Comparison of ENCODE assay signal across 19 mouse cellular contexts in genomic region chr2:132313568-132313967, GRCm38 (mm10). TPM values are rescaled to one million over a fixed set of nuclear protein-coding genes. Genes with fewer than 3 reads are reported as not detected.
DNase-seq lines count a peak whose midpoint lies in the region; ATAC-seq and TF ChIP-seq lines count a peak whose summit lies in the region.
"Had no signal": no experiment of that assay in that cellular context is flagged by ENCODE, and none has a peak within 500 bp of the region (broad histone marks: within the 10 kb centered on the region; RNA-seq: fewer than 3 reads in every experiment).

No protein-coding gene starts in this region.

- no peaks in the 10 kb centered on the region for H3K36me3 ChIP-seq in forebrain, embryonic 11.5 days (ENCODE audit: control insufficient read depth, insufficient read depth, low read length)
- H3K36me3 ChIP-seq in forebrain, postnatal 0 days (ENCODE audit: insufficient read depth): peaks cover 19% of the 10 kb centered on the region
- H3K36me3 ChIP-seq in liver, embryonic 13.5 days: no peaks in the 10 kb centered on the region
- H3K36me3 ChIP-seq in liver, postnatal 0 days (replicated peaks; ENCODE audit: insufficient read depth, low read length): no peaks in the 10 kb centered on the region; the same call in 1 of the 2 replicates
- peaks cover 34% of the 10 kb centered on the region for H3K36me3 ChIP-seq in hindbrain, embryonic 13.5 days
- H3K36me3 ChIP-seq in midbrain, embryonic 15.5 days (replicated peaks): peaks cover 6% of the 10 kb centered on the region; the same call in 1 of the 2 replicates

- no peak for TF ChIP-seq EP300 in liver, postnatal 0 days (IDR thresholded peaks at IDR 0.05; ENCODE audit: low read depth)

- H3K9me3 ChIP-seq in forebrain, embryonic 11.5 days (ENCODE audit: control insufficient read depth, low read length): no peaks in the 10 kb centered on the region
- no peaks in the 10 kb centered on the region for H3K9me3 ChIP-seq in forebrain, postnatal 0 days (ENCODE audit: low read length)
- no peaks in the 10 kb centered on the region for H3K9me3 ChIP-seq in liver, embryonic 13.5 days (replicated peaks)
- H3K9me3 ChIP-seq in liver, postnatal 0 days (ENCODE audit: low read length): no peaks in the 10 kb centered on the region
- H3K9me3 ChIP-seq in hindbrain, embryonic 13.5 days: no peaks in the 10 kb centered on the region
- H3K9me3 ChIP-seq in midbrain, embryonic 15.5 days: no peaks in the 10 kb centered on the region
- H3K9me3 ChIP-seq: embryonic facial prominence, embryonic 12.5 days; heart, embryonic 10.5 days had no signal

- H3K4me1 ChIP-seq in forebrain, embryonic 11.5 days (replicated peaks; ENCODE audit: control insufficient read depth, insufficient read depth, low read length): no peaks in the 10 kb centered on the region
- H3K4me1 ChIP-seq in forebrain, postnatal 0 days (ENCODE audit: insufficient read depth): no peaks in the 10 kb centered on the region
- H3K4me1 ChIP-seq in liver, embryonic 13.5 days (replicated peaks): no peaks in the 10 kb centered on the region
- H3K4me1 ChIP-seq in liver, postnatal 0 days (ENCODE audit: insufficient read depth): no peaks in the 10 kb centered on the region
- H3K4me1 ChIP-seq in hindbrain, embryonic 13.5 days (replicated peaks): no peaks in the 10 kb centered on the region
- no peaks in the 10 kb centered on the region; the same call in 1 of the 2 replicates for H3K4me1 ChIP-seq in midbrain, embryonic 15.5 days
- H3K4me1 ChIP-seq: embryonic facial prominence, embryonic 12.5 days; heart, embryonic 10.5 days had no signal

- no peak overlapping the region for H3K9ac ChIP-seq in forebrain, embryonic 11.5 days (ENCODE audit: low read length)
- H3K9ac ChIP-seq in forebrain, postnatal 0 days: no peak overlapping the region
- no peak overlapping the region for H3K9ac ChIP-seq in liver, embryonic 13.5 days
- H3K9ac ChIP-seq in liver, postnatal 0 days (replicated peaks): no peak overlapping the region
- no peak overlapping the region for H3K9ac ChIP-seq in hindbrain, embryonic 13.5 days
- H3K9ac ChIP-seq in midbrain, embryonic 15.5 days: no peak overlapping the region
- H3K9ac ChIP-seq: embryonic facial prominence, embryonic 12.5 days; liver, embryonic 14.5 days had no signal

- 100% methylated on average over 2 of the region's 2 CpGs for WGBS in forebrain, embryonic 11.5 days
- WGBS in forebrain, postnatal 0 days: 96% methylated on average over 2 of the region's 2 CpGs
- 78% methylated on average over 2 of the region's 2 CpGs for WGBS in liver, embryonic 13.5 days (ENCODE audit: insufficient replicate concordance)
- whole genome bisulfite sequencing in liver, postnatal 0 days (ENCODE audit: insufficient replicate concordance): 80% methylated on average over 2 of the region's 2 CpGs
- WGBS in hindbrain, embryonic 13.5 days: 100% methylated on average over 2 of the region's 2 CpGs
- WGBS in midbrain, embryonic 15.5 days: 100% methylated on average over 2 of the region's 2 CpGs

- H3K27ac ChIP-seq in forebrain, embryonic 11.5 days (ENCODE audit: low read depth, low read length): no peak overlapping the region
- no peak overlapping the region for H3K27ac ChIP-seq in forebrain, postnatal 0 days (ENCODE audit: low read depth, low read length)
- H3K27ac ChIP-seq in liver, embryonic 13.5 days: no peak overlapping the region
- no peak overlapping the region for H3K27ac ChIP-seq in liver, postnatal 0 days (ENCODE audit: low read depth)
- no peak overlapping the region for H3K27ac ChIP-seq in hindbrain, embryonic 13.5 days
- H3K27ac ChIP-seq in midbrain, embryonic 15.5 days: no peak overlapping the region
- H3K27ac ChIP-seq: embryonic facial prominence, embryonic 12.5 days; heart, embryonic 10.5 days; liver, embryonic 14.5 days had no signal

- H3K4me2 ChIP-seq in forebrain, embryonic 11.5 days (ENCODE audit: low read depth, low read length, severe bottlenecking): no peak overlapping the region
- no peak overlapping the region for H3K4me2 ChIP-seq in forebrain, postnatal 0 days (ENCODE audit: low read depth)
- H3K4me2 ChIP-seq in liver, embryonic 13.5 days: no peak overlapping the region
- H3K4me2 ChIP-seq in liver, postnatal 0 days (ENCODE audit: low read depth, low read length): no peak overlapping the region
- no peak overlapping the region for H3K4me2 ChIP-seq in hindbrain, embryonic 13.5 days
- H3K4me2 ChIP-seq in midbrain, embryonic 15.5 days: no peak overlapping the region
- H3K4me2 ChIP-seq: embryonic facial prominence, embryonic 12.5 days had no signal

- TF ChIP-seq CTCF in forebrain, postnatal 0 days (IDR thresholded peaks at IDR 0.05; ENCODE audit: low read depth): no peak
- TF ChIP-seq CTCF in liver, postnatal 0 days (IDR thresholded peaks at IDR 0.05; ENCODE audit: low read depth): no peak

- peak; percentile 42 for DNase-seq in forebrain, embryonic 11.5 days (ENCODE audit: low spot score)
- DNase-seq in forebrain, postnatal 0 days: no peak
- DNase-seq in liver, embryonic 13.5 days: no peak
- DNase-seq in liver, postnatal 0 days: no peak
- no peak for DNase-seq in Muller cell, postnatal 12 days (ENCODE audit: inconsistent ontology term)
- DNase-seq: adrenal gland, postnatal 14 days; cerebellum, adult 18-20 months; gastrocnemius, postnatal 36 days; heart, postnatal 14 days; layer of hippocampus, postnatal 36 days; lung, postnatal 10 days; right cerebral cortex, postnatal 4 days had no signal

- 0 out of 2 replicates have a peak, but pooled peaks have one; percentile 25 for ATAC-seq in forebrain, embryonic 11.5 days (replicated peaks; ENCODE audit: low FRiP score)
- ATAC-seq in forebrain, postnatal 0 days: no peak
- ATAC-seq in liver, embryonic 13.5 days (ENCODE audit: low read depth): peak; percentile 37; the same call in 1 of the 2 replicates
- ATAC-seq in liver, postnatal 0 days: no peak
- ATAC-seq in hindbrain, embryonic 13.5 days (ENCODE audit: low FRiP score): 0 out of 2 replicates have a peak, but pooled peaks have one; percentile 31
- ATAC-seq in midbrain, embryonic 15.5 days (replicated peaks): peak; percentile 15
- ATAC-seq in megakaryocyte-erythroid progenitor cell, adult 5-6 weeks (replicated peaks; ENCODE audit: low FRiP score, low TSS enrichment, poor library complexity, severe bottlenecking): no peak

- no peaks in the 10 kb centered on the region for H3K27me3 ChIP-seq in forebrain, embryonic 11.5 days (ENCODE audit: control insufficient read depth, insufficient read depth, low read length)
- H3K27me3 ChIP-seq in forebrain, postnatal 0 days (ENCODE audit: insufficient read depth, low read length): no peaks in the 10 kb centered on the region
- H3K27me3 ChIP-seq in liver, embryonic 13.5 days: no peaks in the 10 kb centered on the region
- no peaks in the 10 kb centered on the region for H3K27me3 ChIP-seq in liver, postnatal 0 days (ENCODE audit: insufficient read depth, low read length)
- H3K27me3 ChIP-seq in hindbrain, embryonic 13.5 days: no peaks in the 10 kb centered on the region
- H3K27me3 ChIP-seq in midbrain, embryonic 15.5 days (replicated peaks): no peaks in the 10 kb centered on the region
- H3K27me3 ChIP-seq: CH12.LX; embryonic facial prominence, embryonic 12.5 days had no signal

- H3K4me3 ChIP-seq in forebrain, embryonic 11.5 days (ENCODE audit: low read depth, low read length): no peak overlapping the region
- H3K4me3 ChIP-seq in forebrain, postnatal 0 days (ENCODE audit: low read depth, low read length): no peak overlapping the region
- H3K4me3 ChIP-seq in liver, embryonic 13.5 days (replicated peaks): no peak overlapping the region
- H3K4me3 ChIP-seq in liver, postnatal 0 days (ENCODE audit: low read depth, low read length): no peak overlapping the region
- H3K4me3 ChIP-seq in hindbrain, embryonic 13.5 days: no peak overlapping the region
- H3K4me3 ChIP-seq in midbrain, embryonic 15.5 days: no peak overlapping the region
- H3K4me3 ChIP-seq: embryonic facial prominence, embryonic 12.5 days; heart, embryonic 10.5 days had no signal

RNA-seq across cellular contexts. Expression of gene Cds2, which starts 50.6 kb away (rescaled TPM):
- polyA plus RNA-seq in forebrain, embryonic 11.5 days (2014; fragmentation: Nextera tagmentation; extraction: Ambion mirVana): 28.7 and 30.0 TPM in 2 replicates
- total RNA-seq in forebrain, postnatal 0 days (2014; rRNA removed): 56.7 and 85.1 TPM in 2 replicates
- 14.6 and 27.7 TPM in 2 replicates for polyA plus RNA-seq in forebrain, postnatal 0 days (2015; fragmentation: Nextera tagmentation; extraction: Ambion mirVana)
- 10.2 and 13.3 TPM in 2 replicates for polyA plus RNA-seq in liver, embryonic 13.5 days (2015; fragmentation: Nextera tagmentation; extraction: Ambion mirVana)
- polyA plus RNA-seq in liver, postnatal 0 days (2015; fragmentation: Nextera tagmentation; extraction: Ambion mirVana): 7.9 and 10.5 TPM in 2 replicates
- 34.6 and 39.3 TPM in 2 replicates for polyA plus RNA-seq in hindbrain, embryonic 13.5 days (2015; fragmentation: Nextera tagmentation; extraction: Ambion mirVana)
- 41.7 and 41.8 TPM in 2 replicates for polyA plus RNA-seq in midbrain, embryonic 15.5 days (2015; fragmentation: Nextera tagmentation; extraction: Ambion mirVana)
- total RNA-seq in megakaryocyte-erythroid progenitor cell, adult 5-6 weeks (2014; fragmentation: Nextera tagmentation): 15.0 and 15.6 TPM in 2 replicates
- total RNA-seq in megakaryocyte-erythroid progenitor cell, adult 5-6 weeks (2017): 10.9 and 26.8 TPM in 2 replicates

Comparison
In these comparisons a context has a peak if more than half of its experiments do, and no peak if none do; other contexts are left out.
1. ATAC-seq: peak in forebrain, embryonic 11.5 days (single experiment), liver, embryonic 13.5 days (single experiment), hindbrain, embryonic 13.5 days (single experiment) and midbrain, embryonic 15.5 days (single experiment); none in forebrain, postnatal 0 days (single experiment), liver, postnatal 0 days (single experiment) and megakaryocyte-erythroid progenitor cell, adult 5-6 weeks (single experiment).